Mouse (Mus musculus) MEL (cell line): ENCODE data around the gene Mecom.

ENCODE experiments used
- CHD2 ChIP-seq: IDR thresholded peaks from 2 replicates; pipeline ENCODE4 v1.6.1; 2011; ENCODE audit warnings: low read length, improper control_type of control experiment
- CTCF ChIP-seq, 3 experiments: IDR thresholded peaks in 2 of 3; conservative IDR thresholded peaks in 1 of 3; 2 replicates each; pipeline ENCODE4 v1.5.1; 2011 to 2012; ENCODE audit warnings: low read length in 3 of 3, low read depth in 2 of 3, mild to moderate bottlenecking in 2 of 3, improper control_type of control experiment in 1 of 3, inconsistent platforms in 1 of 3, mixed read lengths in 1 of 3, moderate library complexity in 1 of 3; ENCODE audit not compliant: control insufficient read depth in 1 of 3, insufficient read depth in 1 of 3, poor library complexity in 1 of 3, severe bottlenecking in 1 of 3
- EP300 ChIP-seq, 2 experiments: IDR thresholded peaks; 2 replicates each; pipeline ENCODE4 v1.6.1; 2011; ENCODE audit warnings: improper control_type of control experiment in 2 of 2, low read length in 2 of 2, low read depth in 1 of 2, mild to moderate bottlenecking in 1 of 2
- KAT2A ChIP-seq: conservative IDR thresholded peaks from 2 replicates; pipeline ENCODE4 v1.6.1; 2012; ENCODE audit warnings: low read depth, low read length, improper control_type of control experiment, inconsistent platforms
- MXI1 ChIP-seq: IDR thresholded peaks from 2 replicates; pipeline ENCODE4 v1.6.1; 2011; ENCODE audit warnings: mild to moderate bottlenecking, low read depth, low read length, improper control_type of control experiment
- POLR2A ChIP-seq, 2 experiments: IDR thresholded peaks; 2 replicates each; pipeline ENCODE4 v1.6.1; 2011 to 2012; ENCODE audit warnings: low read length in 2 of 2, mild to moderate bottlenecking in 2 of 2, control low read depth in 1 of 2, improper control_type of control experiment in 1 of 2, low read depth in 1 of 2, moderate library complexity in 1 of 2; ENCODE audit not compliant: control insufficient read depth in 1 of 2, insufficient read depth in 1 of 2, poor library complexity in 1 of 2
- SIN3A ChIP-seq: IDR thresholded peaks from 2 replicates; pipeline ENCODE4 v1.6.1; 2012; ENCODE audit warnings: low read length, improper control_type of control experiment, inconsistent platforms
- TCF12 ChIP-seq: IDR thresholded peaks from 2 replicates; pipeline ENCODE4 v1.6.1; 2014; ENCODE audit warnings: low read depth, mild to moderate bottlenecking, inconsistent platforms, low read length, improper control_type of control experiment, moderate library complexity
- USF2 ChIP-seq, 2 experiments: IDR thresholded peaks; 2 replicates each; pipeline ENCODE4 v1.6.1; 2011 to 2012; ENCODE audit warnings: improper control_type of control experiment in 2 of 2, low read length in 2 of 2, borderline replicate concordance in 1 of 2, inconsistent platforms in 1 of 2, low read depth in 1 of 2, mild to moderate bottlenecking in 1 of 2; ENCODE audit not compliant: insufficient read depth in 1 of 2
- ZC3H11A ChIP-seq: IDR thresholded peaks from 2 replicates; pipeline ENCODE4 v1.6.1; 2012; ENCODE audit warnings: low read depth, mild to moderate bottlenecking, inconsistent platforms, low read length, improper control_type of control experiment
- ZMIZ1 ChIP-seq: IDR thresholded peaks from 2 replicates; pipeline ENCODE4 v1.6.1; 2012; ENCODE audit warnings: low read depth, mild to moderate bottlenecking, inconsistent platforms, low read length, improper control_type of control experiment, moderate library complexity

DNA sequence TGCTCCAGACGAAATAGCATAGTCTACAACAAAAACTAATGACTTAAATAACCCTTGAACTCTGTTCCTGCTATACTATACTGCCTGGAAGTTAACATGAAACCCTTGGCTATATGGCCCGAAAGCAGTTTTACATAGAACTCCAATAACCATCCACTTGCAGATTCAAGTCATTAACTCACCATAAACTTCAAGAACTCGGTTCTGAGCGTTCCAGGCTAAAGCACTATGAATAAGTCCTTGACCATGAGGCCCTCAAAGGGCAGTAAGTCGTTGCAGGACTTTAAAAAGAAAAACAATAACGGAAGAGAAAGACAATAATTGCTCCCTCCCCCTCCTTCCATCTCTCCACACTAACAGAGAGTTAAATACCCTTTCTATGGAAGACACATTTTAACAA lies 536.9 kb downstream of the Mecom start:
- no peak for TF ChIP-seq POLR2A (IDR thresholded peaks at IDR 0.05; ENCODE audit: control insufficient read depth in 1 of 2, insufficient read depth in 1 of 2, low read depth in 1 of 2, low read length in 2 of 2, poor library complexity in 1 of 2)
- TF ChIP-seq EP300 (IDR thresholded peaks at IDR 0.05; ENCODE audit: low read depth in 1 of 2, low read length in 2 of 2): no peak
- no peak for TF ChIP-seq SIN3A
- TF ChIP-seq CTCF (IDR thresholded peaks at IDR 0.05 in 2 of 3, conservative IDR thresholded peaks at IDR 0.05 in 1 of 3; ENCODE audit: control insufficient read depth in 1 of 3, insufficient read depth in 1 of 3, low read depth in 2 of 3, low read length in 3 of 3, poor library complexity in 1 of 3, severe bottlenecking in 1 of 3): no peak
- TF ChIP-seq ZMIZ1: no peak
- TF ChIP-seq MXI1: no peak
- no peak for TF ChIP-seq TCF12
- TF ChIP-seq KAT2A: no peak
- TF ChIP-seq CHD2: no peak
- no peak for TF ChIP-seq USF2 (IDR thresholded peaks at IDR 0.05; ENCODE audit: borderline replicate concordance in 1 of 2, insufficient read depth in 1 of 2, low read depth in 1 of 2, low read length in 2 of 2)
- no peak for TF ChIP-seq ZC3H11A
